Mouse (Mus musculus) left cerebral cortex, postnatal 14 days (tissue): ENCODE data around the gene Dgki. TPM values are rescaled to one million over a fixed set of nuclear protein-coding genes. Genes with fewer than 3 reads are reported as not detected.

Experiments
- DNase-seq, 2 experiments: peaks; one replicate each; pipeline ENCODE4 v3.0.0; 2021 to 2022; ENCODE audit warnings: low spot score in 2 of 2, mixed read lengths in 1 of 2
- intact Hi-C: fragments of 180-260 bp; cut with DNase I; formaldehyde crosslinking; loops from one replicate; pipeline ENCODE4 v1.15.1; 2025
- total RNA-seq, 2 experiments: library from RNA; stranded (reverse); gene quantifications; 2 replicates each; pipeline ENCODE4 v1.2.3; 2021

Dgki gene
- total RNA-seq, 2 experiments from 2014 or later: 62.4 to 68.7 TPM

DNA sequence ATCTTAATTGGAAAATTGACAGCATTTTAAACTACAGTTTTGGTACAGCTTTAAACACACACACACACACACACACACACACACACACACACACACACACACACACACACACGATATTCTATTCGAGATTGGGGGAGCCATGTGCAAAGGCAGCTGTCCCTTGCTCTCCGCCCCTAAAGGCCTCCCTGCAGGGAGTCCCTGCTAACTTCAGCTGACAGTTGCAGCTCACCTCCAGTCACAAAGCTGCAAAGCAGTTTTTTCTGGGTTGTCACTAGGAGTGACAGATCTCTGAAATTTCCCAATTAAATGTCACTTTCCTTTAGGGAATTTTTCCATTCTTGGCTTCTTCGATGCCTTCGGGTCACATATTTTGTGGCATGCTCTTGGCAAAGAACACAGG lies 489.5 kb downstream of the Dgki start:
- no peak for DNase-seq
- intact Hi-C loops: loop anchor here (5.0 kb wide), 1 partner anchor 92 kb away; no protein-coding TSS in a partner anchor

DNA sequence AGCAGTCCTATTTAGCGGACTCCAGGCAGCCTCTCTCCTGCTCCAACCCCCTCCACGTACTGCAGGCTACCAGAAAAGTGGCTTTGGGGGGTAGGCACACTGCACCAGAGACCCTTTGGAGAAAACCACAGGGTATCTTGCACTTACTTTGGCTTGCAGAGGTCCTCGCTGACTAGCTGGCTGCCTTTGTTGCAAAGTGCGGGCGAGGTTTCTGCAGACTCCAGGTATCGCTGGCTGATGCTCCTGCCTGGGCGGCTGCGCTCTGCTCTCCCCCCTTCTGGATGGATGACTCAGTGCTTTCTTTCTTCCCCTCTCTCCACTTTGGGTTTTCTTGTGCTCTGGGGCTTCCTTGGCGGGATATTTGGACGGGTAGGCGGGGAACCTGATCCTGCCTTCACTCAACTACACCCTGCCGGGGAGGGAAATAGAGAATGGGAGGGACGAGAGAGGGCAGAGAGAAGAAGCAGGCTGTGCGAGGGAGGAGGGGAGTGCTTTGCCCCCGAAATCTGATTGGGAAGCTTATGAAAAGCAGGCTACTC lies 490.2 kb downstream of the Dgki start, which contains the start of gene Ptn:
Gene Ptn, minus strand, starts transcription at position 474 of the 539 bp plus-strand sequence.
- peak; percentile 72 to 75 for DNase-seq
- intact Hi-C loops: loop anchor here (5.0 kb wide), 1 partner anchor 92 kb away; no protein-coding TSS in a partner anchor

DNA sequence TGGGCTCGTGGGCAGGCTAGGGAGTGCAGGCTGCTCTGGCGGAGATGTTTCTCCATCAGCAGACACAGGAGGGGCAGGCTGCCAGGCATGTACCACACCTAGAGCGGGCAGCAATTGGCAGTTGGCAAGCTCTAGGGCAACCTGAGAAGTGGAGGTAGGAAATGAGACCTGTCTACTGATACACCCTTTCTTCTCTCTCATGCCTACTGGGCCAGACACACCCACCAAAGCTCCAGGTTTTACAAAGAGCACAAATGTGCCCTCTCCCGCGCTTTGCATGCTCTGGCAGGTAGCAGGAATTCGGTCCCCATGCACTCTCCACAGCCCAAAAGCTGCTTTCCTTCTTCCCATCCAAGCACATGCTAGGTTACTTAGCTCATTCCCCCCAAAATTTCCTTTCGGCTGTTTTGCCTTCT lies 490.7 kb downstream of the Dgki start:
- intact Hi-C loops: no loop called here
- peak; percentile 34 to 53 for DNase-seq

DNA sequence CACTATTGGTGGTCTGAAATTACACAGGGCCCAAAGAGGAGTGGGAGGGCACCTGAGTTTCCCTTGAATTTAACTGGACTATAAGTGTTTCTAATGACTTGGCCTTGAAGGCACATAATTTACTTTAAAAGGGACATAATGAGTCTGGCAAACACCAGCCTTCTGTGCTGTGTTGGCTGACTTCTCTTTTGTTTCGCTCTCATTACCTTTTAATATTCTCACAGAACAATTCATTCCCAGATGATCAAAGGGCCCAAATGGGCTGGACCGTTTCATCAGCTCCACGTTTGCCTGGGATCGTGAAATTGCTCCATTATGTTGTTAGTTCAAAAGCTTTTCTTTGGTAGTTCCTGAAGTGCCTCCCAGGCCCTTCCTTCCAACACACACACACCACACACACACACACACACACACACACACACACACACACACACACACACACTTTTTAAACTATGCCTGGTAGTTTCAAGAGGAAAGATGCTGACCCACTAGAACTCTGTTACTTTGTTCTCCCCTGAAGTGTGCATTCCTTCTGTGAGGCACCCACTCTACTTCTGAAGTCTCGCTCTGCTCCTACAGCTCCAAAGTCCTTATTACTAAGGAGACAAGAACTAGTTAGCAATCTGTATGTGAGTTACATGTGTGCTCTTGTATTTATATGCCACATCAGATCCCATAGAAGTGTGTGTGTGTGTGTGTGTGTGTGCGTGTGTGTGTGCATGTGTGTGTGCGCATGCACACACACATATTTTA lies 491.5 kb downstream of the Dgki start:
- intact Hi-C loops: no loop called here
- DNase-seq: no peak

DNA sequence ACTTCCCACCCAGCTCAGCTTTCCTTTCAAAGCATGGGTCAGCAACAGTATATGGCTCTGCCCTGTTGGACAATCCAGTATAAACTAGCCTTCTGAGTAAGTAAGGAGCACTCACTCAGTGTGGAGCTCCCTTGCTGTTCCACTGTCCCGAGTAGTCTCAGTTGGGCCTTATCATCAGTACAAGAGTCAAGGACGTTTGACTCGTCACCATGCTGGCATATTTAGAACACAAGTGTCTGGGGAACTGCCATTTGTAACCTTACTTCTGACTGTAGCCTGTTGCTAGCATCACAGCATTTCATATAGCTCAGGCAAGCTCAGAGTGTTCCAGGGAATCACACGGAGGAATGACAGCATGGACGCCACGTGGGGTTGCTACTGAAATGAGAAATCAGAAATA lies 493.1 kb downstream of the Dgki start:
- DNase-seq: no peak
- intact Hi-C loops: no loop called here

DNA sequence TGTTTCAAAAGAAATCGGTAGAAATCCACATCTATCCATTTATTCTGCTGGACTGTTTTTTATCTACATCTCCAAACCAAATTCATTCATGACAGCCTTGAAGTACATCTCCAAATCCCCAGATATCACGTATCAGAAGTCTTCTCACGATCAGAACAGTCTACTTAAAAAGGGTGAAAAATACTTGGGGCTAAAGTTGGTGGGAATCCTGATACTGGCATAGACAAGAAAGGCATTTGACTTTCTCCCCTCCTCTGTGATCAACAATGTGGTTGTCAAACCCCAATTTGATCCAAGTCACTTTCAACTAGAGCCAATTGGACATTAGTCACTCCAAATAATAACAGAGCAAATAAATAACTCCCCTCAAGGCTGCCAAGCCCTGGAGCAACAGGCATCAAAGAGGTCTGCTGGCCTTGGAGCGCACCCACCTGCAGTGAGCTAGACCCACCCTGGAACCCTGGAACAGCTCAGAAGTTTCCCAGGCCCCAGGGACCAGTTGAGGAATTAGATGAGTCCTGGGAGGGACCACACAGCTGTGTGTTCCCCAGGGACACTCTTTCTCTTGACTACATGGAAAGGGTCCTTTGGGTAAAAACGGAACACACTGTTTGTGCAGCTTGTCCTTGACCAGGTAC lies 499.6 kb downstream of the Dgki start:
- no peak for DNase-seq
- intact Hi-C loops: no loop called here

DNA sequence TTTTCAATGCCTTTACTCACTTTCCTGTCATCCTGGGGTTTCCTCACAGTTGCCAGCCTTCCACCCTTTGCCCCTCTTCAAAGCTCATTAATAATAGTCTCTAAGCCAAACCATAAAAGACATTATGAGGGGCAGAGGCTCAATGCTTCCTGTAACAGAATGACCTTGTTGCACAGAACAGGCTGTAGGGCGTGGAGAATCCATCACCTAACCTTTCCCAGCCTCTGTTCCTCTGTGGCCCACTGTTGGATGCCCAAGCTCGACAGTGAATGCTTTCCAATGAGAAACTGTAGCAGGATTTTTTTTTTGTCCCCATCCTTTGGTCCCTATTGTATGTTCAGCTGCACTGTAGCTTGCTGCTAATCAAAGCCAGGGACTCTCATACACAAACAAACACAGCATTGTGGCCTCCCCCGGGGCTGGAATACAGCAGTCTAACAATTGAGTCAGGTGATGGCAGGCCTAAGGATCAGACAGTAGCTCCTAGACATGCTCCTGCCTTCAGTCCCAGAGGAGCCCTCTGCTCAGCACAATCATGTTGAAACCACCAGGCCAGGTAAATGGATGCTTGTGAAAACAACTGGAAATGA lies 502.8 kb downstream of the Dgki start:
- DNase-seq: no peak
- intact Hi-C loops: no loop called here

Other genes with a start within 250 kb of the Dgki start
- gene Creb3l2, start 142.0 kb upstream of the Dgki start, total RNA-seq: 1 to 10 TPM; 6.7 to 8.1 TPM
- gene Akr1d1, start 230.0 kb upstream of the Dgki start, total RNA-seq: not detected